Mouse (Mus musculus) kidney, embryonic 15.5 days (tissue): ENCODE measurements around the gene Idh3a. TPM values are rescaled to one million over a fixed set of nuclear protein-coding genes. Genes with fewer than 3 reads are reported as not detected.
"Not testable (repeated sequence)": the region's sequence is repeated elsewhere in the genome, so short reads cannot be mapped to it uniquely, and the experiment has no call there.

Source experiments
- ATAC-seq: fragments of 200-750 bp; cut with Nextera tagmentation; replicated peaks from 2 replicates; pipeline ENCODE4 v1.8.0; 2017; ENCODE audit warnings: moderate TSS enrichment; ENCODE audit not compliant: low FRiP score
- H3K27ac ChIP-seq: fragments of 300-500 bp; sonication (generic); 2 replicates; pipeline ENCODE4 v1.5.1; 2015; ENCODE audit warnings: mild to moderate bottlenecking, inconsistent platforms
- H3K27me3 ChIP-seq: fragments of 300-500 bp; sonication (generic); 2 replicates; pipeline ENCODE4 v1.6.1; 2015; ENCODE audit warnings: inconsistent platforms
- H3K36me3 ChIP-seq: fragments of 300-500 bp; sonication (generic); 2 replicates; pipeline ENCODE4 v1.6.1; 2015; ENCODE audit warnings: inconsistent platforms
- H3K4me1 ChIP-seq: fragments of 300-500 bp; sonication (generic); 2 replicates; pipeline ENCODE4 v1.6.1; 2015; ENCODE audit warnings: inconsistent platforms
- H3K4me2 ChIP-seq: fragments of 300-500 bp; sonication (generic); 2 replicates; pipeline ENCODE4 v1.6.1; 2015; ENCODE audit warnings: moderate library complexity, mild to moderate bottlenecking, inconsistent platforms
- H3K4me3 ChIP-seq: fragments of 300-500 bp; sonication (generic); replicated peaks from 2 replicates; pipeline ENCODE4 v1.5.1; 2015; ENCODE audit warnings: mild to moderate bottlenecking, inconsistent platforms
- H3K9ac ChIP-seq: fragments of 300-500 bp; sonication (generic); 2 replicates; pipeline ENCODE4 v1.6.1; 2015; ENCODE audit warnings: mild to moderate bottlenecking, inconsistent platforms
- H3K9me3 ChIP-seq: fragments of 300-500 bp; sonication (generic); replicated peaks from 2 replicates; pipeline ENCODE4 v1.6.1; 2016; ENCODE audit warnings: inconsistent platforms
- WGBS: fragments of 180-500 bp; shearing (Covaris S2); methylation state at CpG from one replicate; pipeline ENCODE4 v1.1.7; 2015; ENCODE audit warnings: mixed read lengths; 5-methylcytosine and 5-hydroxymethylcytosine counted together
- polyA plus RNA-seq: library from polyadenylated mRNA; unstranded; fragments of >200 nt; fragmentation: Nextera tagmentation; extraction: Ambion mirVana; gene quantifications from 2 replicates; pipeline ENCODE4 v1.2.1, GENCODE M21; 2015

Idh3a gene
- polyA plus RNA-seq, 1 experiment from 2014 or later = 139 TPM

- WGBS = 69% methylated on average over 8 of the region's 8 CpGs
- H3K4me3 ChIP-seq = no peak overlapping the region
- H3K4me2 ChIP-seq = no peak overlapping the region
- H3K9ac ChIP-seq = no peak overlapping the region
- no peak for ATAC-seq
- H3K4me1 ChIP-seq = peaks cover 15% of the 10 kb centered on the region
- H3K27me3 ChIP-seq = 0 out of 2 replicates have a peak, but pooled peaks cover 4% of the 10 kb centered on the region
- no peaks in the 10 kb centered on the region for H3K36me3 ChIP-seq
- no peaks in the 10 kb centered on the region for H3K9me3 ChIP-seq
- H3K27ac ChIP-seq = no peak overlapping the region
These were observed 27.4 kb upstream of the Idh3a start for GRCm38 (mm10) chr9:54558731-54559130.

DNA sequence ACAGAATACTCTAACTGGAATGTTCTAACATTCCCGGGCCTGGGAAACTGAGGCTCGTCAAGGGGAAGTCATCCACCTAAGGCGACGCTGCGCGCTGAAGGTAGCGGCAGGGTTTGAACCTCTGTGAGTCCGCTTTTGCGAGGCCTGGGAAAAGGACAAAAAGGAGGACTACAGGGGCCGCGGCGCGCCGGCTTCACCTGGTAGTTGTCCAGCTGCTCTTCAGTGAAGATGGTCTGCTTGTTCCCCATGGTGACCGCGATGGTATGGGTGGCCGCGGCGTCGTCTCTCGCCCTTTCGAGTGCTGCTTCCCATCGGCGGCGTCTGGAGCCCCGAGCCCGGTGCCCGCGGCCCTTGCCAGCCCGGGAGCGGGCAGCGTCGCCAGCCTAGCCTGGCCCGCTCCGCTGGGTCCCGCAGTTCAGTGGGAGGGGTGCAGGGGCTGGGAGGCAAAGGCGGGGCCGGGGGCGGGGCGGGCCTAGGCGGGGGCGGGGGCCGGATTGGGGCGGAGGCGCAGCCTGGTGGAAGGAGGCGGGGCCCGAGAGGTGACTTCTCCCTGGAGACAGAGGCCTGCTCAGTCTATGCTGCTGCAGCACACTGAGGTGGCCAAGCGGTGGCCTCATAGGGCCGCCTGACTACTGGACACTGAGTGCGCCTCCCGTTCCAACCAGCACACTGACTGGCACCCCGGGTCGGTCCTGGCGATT is 26.2 kb upstream of the Idh3a start, which contains the start of gene Cib2:
TSS of gene Cib2 (minus strand) at position 448 of the 701 bp plus-strand sequence.
- 3% methylated on average over 44 of the region's 54 CpGs for WGBS
- Histone ChIP-seq H3K36me3 (no peaks in the 10 kb centered on the region), H3K9me3 (no peaks in the 10 kb centered on the region), H3K27ac (no peak within 1 kb of the TSS), H3K4me1 (peaks cover 18% of the 10 kb centered on the region), H3K27me3 (0 out of 2 replicates have a peak, but pooled peaks cover 4% of the 10 kb centered on the region), H3K9ac (peak within 1 kb of the TSS; percentile 56), H3K4me3 (peak within 1 kb of the TSS; percentile 61), H3K4me2 (peak within 1 kb of the TSS; percentile 89)
- ATAC-seq = peak; percentile 98

- H3K4me2 ChIP-seq = no peak overlapping the region
- 0 out of 2 replicates have a peak, but pooled peaks cover 4% of the 10 kb centered on the region for H3K27me3 ChIP-seq
- ATAC-seq = no peak
- peaks cover 18% of the 10 kb centered on the region for H3K4me1 ChIP-seq
- 88% methylated on average over 8 of the region's 8 CpGs for WGBS
- H3K36me3 ChIP-seq = no peaks in the 10 kb centered on the region
- no peak overlapping the region for H3K4me3 ChIP-seq
- no peak overlapping the region for H3K27ac ChIP-seq
- no peak overlapping the region for H3K9ac ChIP-seq
- H3K9me3 ChIP-seq = no peaks in the 10 kb centered on the region
These were observed 25.1 kb upstream of the Idh3a start for GRCm38 (mm10) chr9:54560831-54561601.

DNA sequence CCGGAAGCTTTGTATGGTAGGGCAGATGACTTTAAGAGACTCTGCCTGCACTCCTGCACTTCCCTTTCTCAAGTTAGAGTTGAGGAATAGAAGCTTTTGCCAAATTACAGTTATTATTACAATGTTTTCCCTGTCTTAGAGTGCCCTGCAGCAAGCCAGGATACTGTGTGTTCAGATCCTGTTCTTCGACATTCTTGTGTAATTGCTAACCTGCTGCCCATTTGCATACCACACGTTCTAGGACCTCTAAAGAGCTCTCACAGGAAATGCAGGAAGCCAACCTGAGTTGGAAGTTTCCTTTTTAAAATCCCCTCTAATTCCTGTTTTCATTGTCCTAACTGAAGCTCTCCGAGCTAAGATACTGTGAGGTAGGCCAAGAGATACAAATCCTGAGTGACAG is 19.2 kb upstream of the Idh3a start:
- H3K27ac ChIP-seq = peak overlapping the region; percentile 58
- WGBS = 50% methylated on average over 4 of the region's 4 CpGs
- no peak; the same call in 1 of the 2 replicates for ATAC-seq

DNA sequence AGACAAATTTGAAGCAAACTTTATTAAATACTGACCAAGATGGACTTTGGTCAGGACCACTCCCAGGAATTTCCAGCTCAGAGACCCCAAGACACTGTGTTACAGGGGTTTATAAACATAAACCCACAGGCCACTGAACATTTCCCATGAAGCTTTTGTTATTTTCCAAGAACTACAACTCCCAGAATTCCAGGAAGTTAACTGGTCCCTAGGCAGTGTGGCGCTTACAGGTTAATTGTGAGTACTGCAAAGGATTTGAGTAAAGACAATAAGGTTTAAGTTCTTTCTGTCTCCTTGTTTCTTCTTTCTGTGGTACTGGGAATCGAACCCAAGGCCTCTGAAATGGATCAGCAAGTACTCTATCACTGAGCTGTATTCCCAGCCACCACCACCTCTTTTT is 17.4 kb upstream of the Idh3a start:
- WGBS = 41% methylated on average over 2 of the region's 2 CpGs
- no peaks in the 10 kb centered on the region for H3K36me3 ChIP-seq

More for the DNA sequence above, 19.2 kb upstream of the Idh3a start:
- Histone ChIP-seq H3K36me3 (no peaks in the 10 kb centered on the region), H3K9ac (no peak overlapping the region), H3K9me3 (no peaks in the 10 kb centered on the region), H3K4me1 (peaks cover 5% of the 10 kb centered on the region; the same call in 1 of the 2 replicates), H3K4me2 (no peak overlapping the region), H3K27me3 (no peaks in the 10 kb centered on the region), H3K4me3 (no peak overlapping the region)

GRCm38 (mm10) chr9:54571130-54571839 is 14.8 kb upstream of the Idh3a start:
- WGBS = 57% methylated on average over 9 of the region's 9 CpGs
- Histone ChIP-seq H3K9me3 (no peaks in the 10 kb centered on the region), H3K36me3 (no peaks in the 10 kb centered on the region), H3K4me2 (no peak overlapping the region), H3K27ac (no peak overlapping the region), H3K4me1 (0 out of 2 replicates have a peak, but pooled peaks cover 2% of the 10 kb centered on the region), H3K27me3 (no peaks in the 10 kb centered on the region), H3K9ac (no peak overlapping the region), H3K4me3 (no peak overlapping the region)
- no peak for ATAC-seq

More for the DNA sequence above, 17.4 kb upstream of the Idh3a start:
- H3K27ac ChIP-seq = no peak overlapping the region
- no peak overlapping the region for H3K9ac ChIP-seq
- no peaks in the 10 kb centered on the region for H3K27me3 ChIP-seq
- no peak for ATAC-seq
- H3K4me2 ChIP-seq = no peak overlapping the region
- no peaks in the 10 kb centered on the region for H3K9me3 ChIP-seq
- peaks cover 5% of the 10 kb centered on the region; the same call in 1 of the 2 replicates for H3K4me1 ChIP-seq
- H3K4me3 ChIP-seq = no peak overlapping the region

GRCm38 (mm10) chr9:54583712-54584111 is 2.4 kb upstream of the Idh3a start:
- WGBS = 75% methylated on average over 1 of the region's 1 CpGs
- Histone ChIP-seq H3K27ac (no peak overlapping the region), H3K4me3 (no peak overlapping the region), H3K9me3 (no peaks in the 10 kb centered on the region), H3K4me2 (no peak overlapping the region), H3K9ac (no peak overlapping the region), H3K4me1 (peaks cover 21% of the 10 kb centered on the region), H3K36me3 (no peaks in the 10 kb centered on the region), H3K27me3 (no peaks in the 10 kb centered on the region)
- ATAC-seq = no peak

DNA sequence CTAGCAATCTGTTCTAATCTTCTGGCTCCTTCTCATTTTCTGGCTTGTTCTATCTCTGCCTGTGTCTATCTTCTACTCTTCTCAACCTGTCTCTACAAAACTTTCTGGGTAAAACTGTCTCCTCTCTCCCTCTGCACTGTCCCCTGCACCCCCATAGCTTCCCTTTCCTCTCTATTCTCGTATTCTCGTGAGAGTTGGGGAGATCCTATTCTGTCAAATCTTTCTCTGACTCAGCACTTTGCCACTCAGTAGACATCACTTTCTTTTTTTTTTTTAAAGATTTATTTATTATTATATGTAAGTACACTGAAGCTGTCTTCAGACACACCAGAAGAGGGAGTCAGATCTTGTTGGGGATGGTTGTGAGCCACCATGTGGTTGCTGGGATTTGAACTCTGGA is 2.0 kb upstream of the Idh3a start:
- 84% methylated on average over 2 of the region's 2 CpGs for WGBS
- ATAC-seq, H3K4me2 ChIP-seq: not testable (repeated sequence)

DNA sequence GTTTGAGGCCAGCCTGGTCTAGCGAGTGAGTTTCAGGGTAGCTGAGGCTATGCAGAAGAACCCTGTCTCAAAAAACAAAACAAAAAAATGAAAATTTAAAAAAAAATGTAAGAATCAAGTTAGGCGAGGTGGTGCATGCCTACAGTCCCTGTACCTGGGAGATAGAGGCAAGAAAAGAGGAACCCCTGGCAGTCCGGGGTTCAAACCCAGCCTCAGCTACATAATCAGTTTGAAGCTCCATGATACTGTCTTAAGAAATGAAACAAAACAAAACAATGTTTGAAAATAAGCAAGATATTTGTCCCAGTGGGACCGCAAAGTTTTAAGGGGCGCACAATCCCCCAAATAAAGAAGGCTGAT is 315 bp upstream of the Idh3a start:
- no peak overlapping the region for H3K9ac ChIP-seq
- no peak overlapping the region for H3K27ac ChIP-seq
- H3K4me2 ChIP-seq = peak overlapping the region; percentile 90
- H3K9me3 ChIP-seq = no peaks in the 10 kb centered on the region
- 32% methylated on average over 5 of the region's 5 CpGs for WGBS
- peak overlapping the region; percentile 91 for H3K4me3 ChIP-seq
- H3K36me3 ChIP-seq = peaks cover 11% of the 10 kb centered on the region
- peaks cover 21% of the 10 kb centered on the region for H3K4me1 ChIP-seq
- peak; percentile 35 for ATAC-seq
- H3K27me3 ChIP-seq = no peaks in the 10 kb centered on the region

More for the DNA sequence above, 2.0 kb upstream of the Idh3a start:
- H3K27ac ChIP-seq, H3K4me3 ChIP-seq, H3K9ac ChIP-seq, H3K36me3 ChIP-seq, H3K9me3 ChIP-seq, H3K27me3 ChIP-seq: not testable (repeated sequence)
- H3K4me1 ChIP-seq = peaks cover 21% of the 10 kb centered on the region

- H3K4me1 ChIP-seq = peaks cover 21% of the 10 kb centered on the region
- WGBS = 47% methylated on average over 4 of the region's 4 CpGs
- H3K4me3 ChIP-seq = peak overlapping the region; percentile 91
- no peak for ATAC-seq
- H3K9ac ChIP-seq = no peak overlapping the region
- H3K27ac ChIP-seq = no peak overlapping the region
- peaks cover 29% of the 10 kb centered on the region for H3K36me3 ChIP-seq
- no peaks in the 10 kb centered on the region for H3K27me3 ChIP-seq
- H3K4me2 ChIP-seq = peak overlapping the region; percentile 90
- H3K9me3 ChIP-seq = no peaks in the 10 kb centered on the region
These were observed 1.7 kb downstream of the Idh3a start for GRCm38 (mm10) chr9:54587863-54588262.

DNA sequence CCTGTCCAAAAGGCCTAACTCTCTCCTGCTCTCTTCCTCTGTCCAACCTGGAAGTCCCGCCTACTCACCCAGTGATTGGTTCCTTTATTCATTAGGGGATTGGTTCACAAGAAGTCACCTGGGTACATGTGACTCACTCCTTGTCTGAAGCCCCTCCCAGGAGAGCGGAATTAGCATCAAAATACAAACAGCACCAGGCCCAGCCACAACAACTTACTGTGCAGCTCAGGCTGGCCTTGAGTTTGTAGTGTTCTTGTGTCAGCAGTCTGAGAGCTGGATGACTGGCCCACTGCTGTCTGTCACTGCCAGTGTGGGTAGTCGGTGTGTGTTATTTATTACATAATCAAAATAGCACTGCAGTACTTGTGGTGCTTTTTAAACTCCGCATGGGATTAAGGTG is 7.5 kb downstream of the Idh3a start:
- H3K4me3 ChIP-seq, ATAC-seq, H3K27ac ChIP-seq, H3K9me3 ChIP-seq, H3K27me3 ChIP-seq, H3K4me2 ChIP-seq, H3K9ac ChIP-seq, H3K4me1 ChIP-seq: not testable (repeated sequence)
- peaks cover 84% of the 10 kb centered on the region for H3K36me3 ChIP-seq
- 80% methylated on average over 4 of the region's 4 CpGs for WGBS
